Mouse (Mus musculus) retina, embryonic 14.5 days (tissue): Measurements from ENCODE around the gene Urb1.

Experiments used
- DNase-seq: peaks from one replicate; pipeline ENCODE4 v3.0.0-alpha.2; 2015; ENCODE audit warnings: low spot score

Urb1 gene

GRCm38 (mm10) chr16:90766919-90767454 is 43.2 kb downstream of the Urb1 start:
- no peak for DNase-seq

DNA sequence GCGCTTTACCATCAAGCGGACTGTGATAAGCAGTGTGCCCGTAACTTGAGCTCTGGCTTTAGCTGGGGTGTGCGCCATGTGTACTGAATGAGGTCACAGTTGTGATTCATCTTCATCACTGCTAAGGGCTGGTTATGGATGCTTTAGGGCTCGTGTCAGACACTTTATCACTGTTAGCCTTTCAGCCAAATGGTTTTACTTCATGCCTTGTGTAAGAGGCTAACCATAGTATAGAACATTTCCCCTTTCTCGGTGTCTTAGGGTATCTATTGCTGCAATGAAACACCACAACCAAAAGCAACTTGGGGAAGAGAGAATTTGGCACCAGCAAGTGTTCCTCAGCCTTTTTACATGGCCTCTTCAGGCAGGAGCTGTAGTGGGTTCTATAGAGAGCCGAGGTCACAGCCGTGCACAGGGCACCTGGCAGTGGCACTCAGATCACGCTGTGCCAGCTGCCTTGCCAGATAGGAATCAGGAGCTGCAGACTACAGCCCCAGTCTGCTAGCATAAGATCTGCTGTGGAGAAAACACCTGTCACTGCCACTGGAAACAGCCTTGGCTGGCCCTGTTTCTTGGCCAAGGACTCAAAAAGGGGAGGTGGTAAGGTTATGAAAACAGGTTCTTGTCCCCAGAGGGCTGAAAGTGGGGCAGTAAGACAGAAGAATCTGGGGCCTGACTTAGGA is 44.9 kb downstream of the Urb1 start:
- no peak for DNase-seq

DNA sequence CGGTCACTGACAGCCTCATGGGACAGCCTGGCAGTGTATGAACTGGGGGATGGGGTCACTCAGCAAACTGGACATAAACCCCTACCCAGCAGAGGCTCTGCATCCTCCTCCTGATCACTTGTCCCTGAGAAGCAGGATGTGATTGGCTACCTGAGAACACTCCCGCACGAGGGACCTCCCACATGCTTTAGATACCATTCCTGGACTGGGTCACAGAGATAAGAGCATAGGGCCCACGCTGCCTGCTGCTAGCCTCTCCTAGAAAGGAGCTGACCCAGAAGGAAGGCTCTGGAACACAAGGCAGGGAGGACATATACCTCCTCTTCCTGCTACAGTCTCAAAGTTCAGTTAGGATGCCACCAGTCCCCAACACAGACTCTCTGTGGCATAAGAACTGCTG is 49.7 kb downstream of the Urb1 start:
- no peak for DNase-seq

DNA sequence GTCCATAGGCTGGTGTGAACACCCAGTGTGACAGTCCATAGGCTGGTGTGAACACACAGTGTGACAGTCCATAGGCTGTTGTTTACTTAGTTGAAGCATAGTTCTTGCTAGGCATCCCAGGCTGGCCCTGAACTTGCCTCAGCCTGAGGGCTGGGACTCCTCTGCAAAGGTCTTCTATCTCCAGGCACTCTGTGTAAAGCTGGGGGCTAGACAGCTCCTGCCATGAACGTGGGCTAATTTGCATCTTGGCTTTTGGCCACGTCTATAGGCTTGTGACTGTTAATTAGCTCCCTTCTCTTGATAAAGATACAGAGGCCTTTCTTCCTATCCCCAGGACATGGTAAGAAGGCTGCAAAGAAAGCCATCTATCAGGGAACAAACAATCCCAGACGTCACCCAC is 50.9 kb downstream of the Urb1 start:
- no peak for DNase-seq

GRCm38 (mm10) chr16:90753386-90753941 is 56.7 kb downstream of the Urb1 start:
- DNase-seq: no peak

GRCm38 (mm10) chr16:90748169-90748568 is 62.0 kb downstream of the Urb1 start:
- DNase-seq: no peak

DNA sequence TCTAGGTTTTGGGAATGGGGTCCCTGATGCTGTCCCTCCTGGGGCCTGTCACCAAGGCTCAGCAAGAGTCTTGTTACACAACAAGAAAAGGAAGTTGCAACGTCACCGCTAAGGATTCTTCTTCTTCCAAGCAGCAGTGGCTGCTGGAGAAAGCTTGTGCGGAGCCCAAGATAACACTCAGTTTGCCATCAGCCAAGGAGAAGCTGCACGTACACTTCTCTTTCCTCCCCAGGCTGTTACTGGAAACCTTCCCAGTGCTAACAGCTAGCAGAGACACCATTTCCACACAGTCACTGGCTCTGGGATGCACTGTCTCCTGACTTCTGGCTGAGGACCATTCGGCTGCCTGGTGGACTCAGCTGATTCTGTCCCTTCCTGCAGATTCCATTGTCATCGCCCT is 63.1 kb downstream of the Urb1 start:
- DNase-seq: no peak

DNA sequence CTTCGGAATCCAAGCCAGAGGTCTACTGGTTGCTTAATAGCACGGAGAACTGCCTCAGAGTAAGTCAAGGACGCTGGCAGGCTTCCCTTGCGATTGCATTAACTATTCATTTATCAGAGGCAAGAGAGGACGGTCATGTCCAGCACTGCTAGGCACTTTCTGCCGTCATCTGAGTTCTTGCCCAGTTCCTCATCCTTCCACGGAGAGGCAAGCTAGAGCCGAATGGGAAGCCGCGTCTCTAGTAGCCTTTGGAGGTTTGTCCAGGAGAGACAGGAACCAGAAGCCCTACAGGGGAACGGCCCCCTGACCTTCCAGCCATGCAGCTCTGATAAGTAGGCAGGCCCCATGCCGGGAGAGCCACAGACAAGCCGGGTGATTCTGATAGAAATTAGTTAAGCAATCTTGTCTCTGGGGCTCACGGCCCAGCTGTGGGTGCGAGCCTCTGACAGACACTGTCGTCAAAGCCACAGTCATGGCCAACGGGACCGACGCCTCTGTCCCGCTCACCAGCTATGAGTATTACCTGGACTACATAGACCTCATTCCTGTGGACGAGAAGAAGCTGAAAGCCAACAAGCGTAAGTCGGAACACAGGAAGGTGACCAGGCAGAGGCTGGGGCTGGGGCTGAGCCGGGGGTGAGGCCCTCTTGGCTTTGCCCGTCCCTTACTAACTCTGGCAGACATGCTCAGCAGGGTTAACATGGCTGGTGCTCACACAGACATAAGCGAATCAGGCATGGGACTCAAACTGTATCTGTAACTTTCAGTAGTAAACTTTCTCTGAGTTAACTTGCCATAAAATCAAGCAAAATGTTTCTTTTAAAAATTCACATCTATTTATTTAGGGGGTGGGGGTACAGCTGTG is 71.9 kb downstream of the Urb1 start, which contains the start of gene Mrap:
Gene Mrap, plus strand, starts transcription at position 116 of the 865 bp plus-strand sequence.
- no peak for DNase-seq

GRCm38 (mm10) chr16:90736672-90737270 is 73.4 kb downstream of the Urb1 start:
- no peak for DNase-seq

GRCm38 (mm10) chr16:90735611-90736010 is 74.6 kb downstream of the Urb1 start:
- no peak for DNase-seq

GRCm38 (mm10) chr16:90727233-90728115 is 82.7 kb downstream of the Urb1 start, which contains the start of gene Mis18a:
Mis18a (minus strand) TSS chr16:90727404.
- peak; percentile 98 for DNase-seq

DNA sequence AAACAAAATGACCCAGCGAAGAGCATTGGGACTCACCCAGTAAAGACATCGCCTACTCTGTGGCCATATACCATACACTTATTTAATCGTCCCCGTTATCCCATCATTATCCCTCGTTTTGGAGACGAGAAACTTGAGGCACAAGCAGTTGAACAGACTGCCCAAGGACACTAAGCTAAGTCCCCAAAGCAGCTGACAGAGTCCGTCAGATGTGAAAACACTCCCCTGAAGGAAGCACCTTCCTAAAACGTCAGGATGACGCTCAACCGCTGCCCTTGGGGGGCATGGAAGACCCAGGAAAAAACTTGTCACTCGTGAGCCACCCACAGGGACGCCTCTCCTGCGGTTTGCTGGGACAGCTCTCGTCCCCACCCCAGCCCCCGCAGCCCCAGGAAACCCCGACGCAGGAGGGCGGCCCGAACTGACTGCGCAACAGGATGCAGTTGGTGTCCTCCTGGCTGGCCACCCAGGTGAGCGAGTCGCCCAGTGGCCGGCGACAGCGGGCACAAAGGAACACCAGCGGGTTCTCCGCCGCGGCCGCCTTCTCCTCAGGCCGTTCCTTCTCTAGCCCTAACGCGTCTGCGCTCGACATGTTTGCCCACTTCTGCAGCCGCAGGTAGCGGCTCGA is 83.5 kb downstream of the Urb1 start:
- no peak for DNase-seq

- DNase-seq: no peak
Measured at GRCm38 (mm10) chr16:90724051-90724450, 86.2 kb downstream of the Urb1 start.

GRCm38 (mm10) chr16:90710313-90710712 is 99.9 kb downstream of the Urb1 start:
- DNase-seq: no peak

DNA sequence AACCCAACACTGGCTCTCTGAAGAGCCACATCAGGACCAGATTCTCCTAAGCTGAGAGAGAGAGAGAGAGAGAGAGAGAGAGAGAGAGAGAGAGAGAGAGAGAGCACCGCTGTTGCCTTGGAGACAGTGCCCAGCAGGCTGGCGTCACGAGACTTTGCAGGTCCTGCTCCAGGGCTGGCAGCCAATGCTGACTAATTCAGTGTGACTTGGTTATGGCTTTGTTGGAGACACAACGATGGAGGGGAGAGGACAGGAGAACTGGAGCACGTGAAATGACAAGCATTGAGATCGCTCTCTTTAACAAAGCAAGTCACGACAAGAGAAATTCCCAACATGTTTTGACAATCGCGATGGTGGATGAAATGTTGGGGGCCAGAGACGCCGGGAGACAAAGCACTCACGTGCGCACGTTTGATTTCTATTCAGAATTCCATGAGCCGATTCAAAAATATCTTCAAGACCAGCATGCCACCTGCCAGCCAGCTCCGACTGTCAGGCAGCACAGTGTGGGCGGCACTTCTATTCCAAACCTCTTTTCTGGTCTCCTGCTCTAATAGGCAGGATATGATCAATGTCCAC is 100.4 kb downstream of the Urb1 start:
- peak; percentile 86 for DNase-seq

DNA sequence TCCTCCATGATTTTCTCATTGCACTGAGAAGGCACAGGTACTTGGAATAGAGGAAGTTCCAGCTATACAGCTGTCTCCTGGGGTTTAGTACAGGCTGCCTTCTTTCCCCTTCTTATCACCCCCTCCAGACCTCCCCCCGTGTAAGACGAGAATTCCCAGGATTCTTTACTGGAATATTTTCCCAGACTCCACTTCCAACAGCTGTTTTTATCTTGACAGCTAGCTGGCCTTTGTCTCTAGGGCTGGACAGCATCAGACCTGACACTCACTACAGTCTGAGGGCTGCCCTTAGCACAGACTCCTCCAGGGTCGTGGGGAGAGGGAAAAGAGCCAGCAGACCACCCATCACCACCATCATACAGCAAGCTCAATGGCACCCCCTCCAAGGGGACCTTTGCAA is 103.9 kb downstream of the Urb1 start:
- DNase-seq: no peak

DNA sequence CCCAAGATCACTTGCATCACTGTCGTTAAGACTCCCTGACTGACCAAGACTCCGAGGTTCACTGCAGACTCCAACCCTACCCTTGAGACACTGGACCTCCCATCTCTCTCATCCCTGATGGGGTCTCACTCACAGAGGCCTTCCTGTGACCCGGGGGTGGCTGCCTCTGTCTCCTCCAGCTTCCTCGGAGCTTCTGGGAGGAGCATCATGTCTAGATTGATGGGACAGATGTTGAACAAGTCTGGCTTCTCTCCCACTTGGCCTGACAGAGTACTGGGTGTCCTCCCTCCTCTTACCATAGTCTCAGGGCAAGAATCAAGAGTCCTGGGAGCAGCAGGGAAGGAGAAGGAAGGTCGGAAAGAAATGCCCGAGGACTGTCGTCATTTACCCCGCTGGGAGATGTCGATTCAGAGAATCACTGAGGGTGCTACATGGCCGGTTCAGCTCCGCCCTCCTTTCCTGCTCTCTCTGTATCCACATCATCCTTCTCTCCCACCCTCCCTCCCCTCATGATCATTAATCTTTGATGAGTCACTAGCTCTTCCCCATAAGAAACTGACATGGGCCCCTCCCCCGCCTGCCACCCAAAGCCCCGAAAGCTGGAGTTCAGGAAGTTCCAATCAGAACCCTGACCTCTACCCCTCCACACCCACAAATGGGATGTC is 105.9 kb downstream of the Urb1 start:
- DNase-seq: no peak

- DNase-seq: no peak
Measured at GRCm38 (mm10) chr16:90703646-90704045, 106.6 kb downstream of the Urb1 start.

GRCm38 (mm10) chr16:90701541-90701940 is 108.7 kb downstream of the Urb1 start:
- DNase-seq: no peak
